Mouse (Mus musculus): ENCODE data around the gene Znrf3.

DNA sequence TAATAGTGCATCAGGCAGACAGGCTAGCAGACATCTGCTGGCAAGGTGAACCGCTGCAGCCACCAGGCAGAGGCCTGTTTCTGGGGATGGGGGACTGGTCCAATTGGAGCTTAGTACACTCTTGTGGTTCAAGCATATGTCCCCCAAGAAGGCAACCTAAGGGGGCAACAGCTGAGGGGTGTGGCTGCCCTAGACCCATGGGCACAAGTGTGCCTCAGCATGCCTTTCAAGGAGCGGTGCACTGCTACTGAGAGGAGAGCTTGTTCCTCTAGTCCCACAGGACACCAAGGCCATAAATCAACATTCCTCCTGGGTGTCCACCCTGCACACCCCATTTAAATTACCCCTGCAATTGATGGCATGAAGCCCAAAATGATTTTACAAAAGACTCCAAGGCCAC, 166.2 kb downstream of the Znrf3 start:
- TF ChIP-seq POLR2A (IDR thresholded peaks at IDR 0.05; ENCODE audit: borderline replicate concordance, control insufficient read depth, low read depth, low read length) (no peak), CTCF (IDR thresholded peaks at IDR 0.05; ENCODE audit: control insufficient read depth, insufficient read depth, low read length) (no peak)

Data from bone marrow, adult 2 months (tissue).